Mouse (Mus musculus) right cerebral cortex, postnatal 36 days (tissue): ENCODE data around the gene Rab11fip5.

Experiments used
- DNase-seq, 2 experiments: peaks; one replicate each; pipeline ENCODE4 v3.0.0; 2022; ENCODE audit warnings: low spot score in 2 of 2, mixed read lengths in 1 of 2

Gene Rab11fip5

DNA sequence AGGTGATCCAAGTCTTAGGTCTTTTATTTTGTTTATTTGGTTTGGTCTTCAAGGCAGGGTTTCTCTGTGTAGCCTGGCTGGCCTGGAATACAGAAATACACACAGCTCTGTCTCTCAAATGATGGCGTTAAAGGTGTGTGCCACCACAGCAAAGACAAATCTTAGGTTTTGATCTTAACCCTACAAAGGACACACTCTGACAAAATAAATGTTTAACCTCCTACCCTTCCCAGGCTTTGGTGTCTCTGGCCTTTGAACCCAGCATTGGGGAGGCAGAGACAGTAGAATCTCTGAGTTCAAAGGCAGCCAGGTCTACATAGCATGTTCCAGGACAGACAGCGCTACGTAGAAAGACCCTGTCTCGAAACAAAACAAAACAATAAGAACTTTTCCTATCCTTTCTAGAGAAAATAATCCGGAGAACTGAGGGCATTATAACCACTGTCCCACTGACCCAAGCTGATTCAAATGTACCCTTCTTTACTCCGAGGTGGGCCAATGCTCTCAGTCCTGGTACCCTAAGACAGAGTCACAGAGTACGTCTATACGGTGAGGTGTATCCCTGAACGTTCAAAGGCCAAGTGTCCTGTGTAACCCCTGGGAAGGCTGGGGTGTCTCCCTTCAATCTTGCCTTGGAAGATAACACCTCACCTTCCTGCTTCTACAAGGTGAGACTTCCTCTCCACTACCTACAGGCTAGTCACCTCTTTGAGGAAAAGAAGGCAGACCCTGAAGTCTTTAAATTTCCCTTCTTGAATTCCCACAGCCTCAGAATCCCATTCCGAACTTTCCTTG is 1.2 kb downstream of the Rab11fip5 start:
- DNase-seq, result no peak

- DNase-seq, result no peak
Observed at GRCm38 (mm10) chr6:85372496-85372895, 1.9 kb downstream of the Rab11fip5 start.

GRCm38 (mm10) chr6:85371859-85372405 is 2.5 kb downstream of the Rab11fip5 start:
- DNase-seq, result no peak

DNA sequence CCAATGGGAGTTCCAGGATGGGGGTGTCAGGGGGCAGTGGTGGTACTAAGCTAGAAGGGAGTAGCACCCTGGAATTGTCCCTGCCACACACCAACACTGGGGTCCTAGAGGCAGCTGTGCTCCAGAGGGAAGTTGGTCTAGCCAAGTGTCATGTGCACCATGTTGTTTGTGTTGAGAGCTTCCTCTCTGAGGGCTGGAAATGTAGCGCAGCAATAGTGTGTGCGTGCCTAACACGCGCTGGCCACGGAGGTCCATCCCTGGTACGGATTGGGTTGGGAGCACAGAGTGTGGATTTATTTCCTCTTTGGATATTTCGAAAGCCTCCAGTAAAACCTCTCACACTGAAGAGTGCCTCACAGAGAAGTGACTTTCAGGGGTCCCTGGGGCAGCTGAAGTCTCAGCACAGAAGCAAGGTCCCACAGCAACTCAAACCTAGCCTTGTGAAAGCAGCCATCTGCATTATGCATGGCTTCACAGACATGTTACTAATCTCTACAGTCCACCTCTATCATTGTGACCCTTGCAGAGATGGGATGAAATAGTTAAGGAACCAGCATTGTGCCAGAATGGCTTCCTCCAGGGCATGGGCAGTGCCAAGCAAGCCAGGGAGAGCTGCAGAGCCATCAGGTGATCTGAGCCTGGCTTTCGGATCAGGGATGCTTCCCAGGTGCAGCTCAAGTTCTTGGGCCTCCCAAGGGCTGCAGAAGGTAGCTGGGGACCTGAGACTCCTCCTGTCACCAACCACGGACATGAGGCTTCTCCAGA is 3.6 kb downstream of the Rab11fip5 start:
- DNase-seq, result no peak

- DNase-seq, result no peak
Observed at GRCm38 (mm10) chr6:85370041-85370440, 4.4 kb downstream of the Rab11fip5 start.

GRCm38 (mm10) chr6:85369181-85369860 is 5.1 kb downstream of the Rab11fip5 start:
- no peak for DNase-seq

DNA sequence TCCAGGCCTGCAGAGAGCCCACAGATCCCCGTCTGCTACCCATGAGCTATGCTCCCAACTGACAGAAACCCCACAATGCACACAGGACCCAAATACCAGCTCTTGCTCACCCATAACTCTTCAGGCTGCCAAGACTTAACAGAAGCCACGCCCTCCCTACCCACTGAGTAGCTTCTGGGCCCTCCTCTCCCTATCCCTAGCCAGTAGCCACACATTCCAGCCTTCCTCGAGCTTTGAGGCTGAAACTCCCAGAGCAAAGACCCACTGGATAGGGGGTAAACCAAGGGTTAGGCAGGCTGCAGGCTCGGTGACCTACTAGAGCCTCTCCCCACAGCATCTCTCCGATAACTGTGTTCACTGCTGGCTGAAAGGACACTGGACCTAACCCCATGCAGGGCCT is 5.7 kb downstream of the Rab11fip5 start:
- no peak for DNase-seq

- no peak for DNase-seq
Observed at GRCm38 (mm10) chr6:85368166-85368565, 6.3 kb downstream of the Rab11fip5 start.

GRCm38 (mm10) chr6:85366387-85366786 is 8.0 kb downstream of the Rab11fip5 start:
- no peak for DNase-seq

DNA sequence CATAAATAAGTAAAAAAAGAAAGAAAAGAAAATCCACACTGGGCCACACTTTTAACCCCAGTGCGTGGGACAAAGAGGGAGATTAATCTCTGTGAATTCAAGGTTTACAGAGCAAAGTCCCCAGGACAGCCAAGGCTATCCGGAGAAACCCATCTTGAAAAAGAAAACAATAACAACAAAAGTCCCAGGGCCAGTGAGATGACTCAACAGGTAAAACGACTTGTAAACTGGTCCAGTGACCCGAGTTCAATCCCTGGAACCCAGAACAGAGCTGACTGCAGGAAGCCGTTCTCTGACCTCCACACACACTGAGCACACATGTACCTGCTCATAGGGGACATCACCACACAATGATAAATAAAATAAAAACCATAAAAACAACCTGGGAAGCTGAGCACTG is 10.0 kb downstream of the Rab11fip5 start:
- DNase-seq, result no peak

- no peak for DNase-seq
Observed at GRCm38 (mm10) chr6:85363906-85364260, 10.6 kb downstream of the Rab11fip5 start.

GRCm38 (mm10) chr6:85363231-85363905 is 11.1 kb downstream of the Rab11fip5 start:
- no peak for DNase-seq

DNA sequence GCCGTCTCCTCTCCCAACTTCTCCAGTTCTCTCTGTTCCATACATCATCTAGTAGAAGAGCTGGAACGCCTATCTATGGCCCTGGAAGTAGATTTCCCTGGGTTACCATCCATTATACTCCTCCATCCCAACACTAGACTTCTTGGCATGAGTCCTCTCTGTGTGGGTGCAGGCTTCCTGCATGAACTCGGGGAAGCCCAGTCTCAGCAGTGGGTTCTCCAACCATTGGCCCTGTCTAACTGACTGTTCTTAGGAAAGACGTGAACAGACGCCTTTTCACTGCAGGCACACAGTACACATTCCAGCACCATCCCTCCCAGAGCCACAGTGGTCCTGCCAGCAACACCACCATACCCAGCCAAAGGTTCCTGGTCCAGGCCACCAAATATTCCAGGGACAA is 11.8 kb downstream of the Rab11fip5 start:
- DNase-seq, result no peak

DNA sequence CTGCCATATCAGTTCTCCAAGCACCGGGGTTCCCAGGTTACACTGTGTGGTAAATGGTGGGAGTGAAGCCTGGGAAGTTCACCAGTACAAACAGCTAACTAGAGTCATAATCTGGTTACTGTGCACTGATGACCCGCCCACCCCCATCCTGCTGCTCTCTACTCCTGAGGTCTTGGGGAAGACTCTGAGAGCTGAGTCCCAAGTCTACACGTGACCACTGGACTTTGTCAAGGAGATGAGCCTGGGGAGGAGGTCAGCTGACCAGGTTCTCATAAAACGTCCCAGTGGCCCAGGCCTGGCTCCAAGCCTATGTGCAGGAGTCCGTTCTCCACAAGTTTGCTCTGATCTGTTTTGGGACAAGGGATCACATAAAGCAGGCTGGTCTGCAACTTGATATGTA is 14.1 kb downstream of the Rab11fip5 start:
- no peak for DNase-seq

DNA sequence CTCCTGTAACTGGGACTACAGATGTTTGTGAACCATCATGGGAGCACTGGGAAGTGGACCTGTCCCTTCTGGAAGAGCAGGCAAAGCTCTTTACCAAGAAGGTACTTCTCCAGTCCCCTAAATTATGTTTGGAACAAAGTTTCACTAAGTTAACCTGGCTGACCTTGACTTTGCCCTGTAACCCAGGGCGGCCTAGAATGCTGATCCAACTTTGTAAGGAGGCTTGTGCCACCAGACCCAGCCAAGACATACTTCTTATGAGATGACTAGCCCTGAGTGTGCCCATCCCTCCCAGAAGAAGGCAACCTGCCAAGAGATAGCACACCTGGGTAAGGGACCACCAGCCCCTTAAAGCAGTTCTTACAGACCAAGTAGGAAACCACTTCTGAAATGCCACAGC is 15.6 kb downstream of the Rab11fip5 start:
- no peak for DNase-seq

GRCm38 (mm10) chr6:85356682-85357465 is 17.6 kb downstream of the Rab11fip5 start:
- DNase-seq, result no peak

- DNase-seq, result no peak
Observed at GRCm38 (mm10) chr6:85355753-85356152, 18.7 kb downstream of the Rab11fip5 start.

GRCm38 (mm10) chr6:85354709-85355108 is 19.7 kb downstream of the Rab11fip5 start:
- no peak for DNase-seq

GRCm38 (mm10) chr6:85353706-85354105 is 20.7 kb downstream of the Rab11fip5 start:
- DNase-seq, result no peak

DNA sequence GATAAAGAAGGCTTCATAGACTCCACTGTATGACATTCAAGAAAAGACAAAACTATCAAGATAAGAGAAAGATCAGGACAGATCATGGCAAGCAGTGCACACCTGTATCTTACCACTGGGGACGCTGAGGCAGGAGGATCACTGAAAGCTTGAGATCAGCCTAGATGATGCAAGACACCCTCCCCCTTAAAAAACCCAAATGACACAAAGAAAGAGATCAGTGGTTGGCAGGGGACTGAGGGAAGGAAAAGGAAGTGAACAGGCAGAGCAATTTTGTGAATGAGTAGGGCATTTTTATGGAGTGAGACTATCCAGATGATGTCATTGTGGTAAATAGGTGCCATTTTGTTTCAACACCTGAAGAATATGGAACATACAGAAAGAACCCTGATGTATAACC is 24.3 kb downstream of the Rab11fip5 start:
- DNase-seq, result no peak

GRCm38 (mm10) chr6:85349246-85349645 is 25.2 kb downstream of the Rab11fip5 start:
- DNase-seq, result peak; percentile 50 to 58
